Mouse (Mus musculus): ENCODE data around the gene Rbm38. TPM values are rescaled to one million over a fixed set of nuclear protein-coding genes. Genes with fewer than 3 reads are reported as not detected.

The Rbm38 gene
- total RNA-seq, 2 experiments from 2014 or later = 225 to 230 TPM

- DNase-seq (ENCODE audit: low spot score) = no peak
Measured at GRCm38 (mm10) chr2:173011440-173011839, 8.9 kb upstream of the Rbm38 start.

GRCm38 (mm10) chr2:173014741-173015287 is 5.5 kb upstream of the Rbm38 start:
- DNase-seq (ENCODE audit: low spot score) = no peak

GRCm38 (mm10) chr2:173017940-173018339 is 2.4 kb upstream of the Rbm38 start:
- DNase-seq (ENCODE audit: low spot score) = no peak

GRCm38 (mm10) chr2:173018618-173019017 is 1.7 kb upstream of the Rbm38 start:
- peak; percentile 81 for DNase-seq (ENCODE audit: low spot score)

GRCm38 (mm10) chr2:173019322-173019721 is 976 bp upstream of the Rbm38 start:
- DNase-seq (ENCODE audit: low spot score) = no peak

- peak; percentile 93 for DNase-seq (ENCODE audit: low spot score)
Measured at GRCm38 (mm10) chr2:173019790-173020189, 508 bp upstream of the Rbm38 start.

GRCm38 (mm10) chr2:173021633-173022055 is 1.3 kb downstream of the Rbm38 start:
- DNase-seq (ENCODE audit: low spot score) = peak; percentile 95

GRCm38 (mm10) chr2:173022056-173022681 is 1.9 kb downstream of the Rbm38 start:
- DNase-seq (ENCODE audit: low spot score) = peak; percentile 60

- DNase-seq (ENCODE audit: low spot score) = peak; percentile 67
Measured at GRCm38 (mm10) chr2:173022813-173023212, 2.5 kb downstream of the Rbm38 start.

- no peak for DNase-seq (ENCODE audit: low spot score)
Measured at GRCm38 (mm10) chr2:173023371-173023851, 3.1 kb downstream of the Rbm38 start.

GRCm38 (mm10) chr2:173023966-173024365 is 3.7 kb downstream of the Rbm38 start:
- no peak for DNase-seq (ENCODE audit: low spot score)

GRCm38 (mm10) chr2:173024392-173024791 is 4.1 kb downstream of the Rbm38 start:
- DNase-seq (ENCODE audit: low spot score) = no peak

GRCm38 (mm10) chr2:173024938-173025337 is 4.6 kb downstream of the Rbm38 start:
- DNase-seq (ENCODE audit: low spot score) = peak; percentile 62

- no peak for DNase-seq (ENCODE audit: low spot score)
Measured at GRCm38 (mm10) chr2:173026286-173026685, 6.0 kb downstream of the Rbm38 start.

GRCm38 (mm10) chr2:173026688-173027131 is 6.4 kb downstream of the Rbm38 start:
- DNase-seq (ENCODE audit: low spot score) = peak; percentile 21

GRCm38 (mm10) chr2:173027169-173027823 is 7.0 kb downstream of the Rbm38 start:
- no peak for DNase-seq (ENCODE audit: low spot score)

- DNase-seq (ENCODE audit: low spot score) = peak; percentile 60
Measured at GRCm38 (mm10) chr2:173027824-173028495, 7.7 kb downstream of the Rbm38 start.

- no peak for DNase-seq (ENCODE audit: low spot score)
Measured at GRCm38 (mm10) chr2:173028508-173029031, 8.3 kb downstream of the Rbm38 start.

- no peak for DNase-seq (ENCODE audit: low spot score)
Measured at GRCm38 (mm10) chr2:173030591-173031338, 10.5 kb downstream of the Rbm38 start.

- no peak for DNase-seq (ENCODE audit: low spot score)
Measured at GRCm38 (mm10) chr2:173033531-173033930, 13.2 kb downstream of the Rbm38 start.

GRCm38 (mm10) chr2:173034998-173035397 is 14.7 kb downstream of the Rbm38 start:
- no peak for DNase-seq (ENCODE audit: low spot score)

Data from gastrocnemius, adult 18-20 months (tissue).